Mouse (Mus musculus) bone marrow macrophage, adult 2 months (primary cell): ENCODE measurements around the gene Mmp13. TPM values are rescaled to one million over a fixed set of nuclear protein-coding genes. Genes with fewer than 3 reads are reported as not detected.

Experiments
- H3K27ac ChIP-seq: 2 replicates; pipeline ENCODE4 v1.5.1; 2012; ENCODE audit warnings: low read depth, low read length; ENCODE audit not compliant: insufficient read depth
- H3K4me1 ChIP-seq: 2 replicates; pipeline ENCODE4 v1.6.1; 2012; ENCODE audit warnings: low read length; ENCODE audit not compliant: control insufficient read depth, insufficient read depth
- H3K4me3 ChIP-seq: 2 replicates; pipeline ENCODE4 v1.5.1; 2012; ENCODE audit warnings: mild to moderate bottlenecking, low read length, moderate library complexity; ENCODE audit not compliant: insufficient read depth
- CTCF ChIP-seq: IDR thresholded peaks from 2 replicates; pipeline ENCODE4 v1.5.1; 2012; ENCODE audit warnings: low read depth, mild to moderate bottlenecking, low read length, moderate library complexity
- POLR2A ChIP-seq: IDR thresholded peaks from 2 replicates; pipeline ENCODE4 v1.6.1; 2012; ENCODE audit warnings: mild to moderate bottlenecking, low read depth, low read length, borderline replicate concordance
- polyA plus RNA-seq: library from polyadenylated mRNA; stranded (reverse); fragments of >200 nt; gene quantifications from 2 replicates; pipeline ENCODE4 v1.2.4, GENCODE M21; 2012; ENCODE audit not compliant: missing spikeins, insufficient read depth, insufficient read length

Mmp13 gene
- polyA plus RNA-seq, 1 experiment, result 8.6 TPM

GRCm38 (mm10) chr9:7292132-7292531 lies 19.8 kb downstream of the Mmp13 start:
- TF ChIP-seq CTCF (no peak), POLR2A (no peak)
- H3K4me1 ChIP-seq, result no peaks in the 10 kb centered on the region
- no peak overlapping the region for H3K27ac ChIP-seq
- H3K4me3 ChIP-seq, result no peak overlapping the region

GRCm38 (mm10) chr9:7331847-7332246 lies 59.5 kb downstream of the Mmp13 start:
- no peak overlapping the region for H3K4me3 ChIP-seq
- peaks cover 37% of the 10 kb centered on the region for H3K4me1 ChIP-seq
- no peak for TF ChIP-seq POLR2A
- TF ChIP-seq CTCF, result no peak
- peak overlapping the region; percentile 31; the same call in 1 of the 2 replicates for H3K27ac ChIP-seq

Other genes with a start within 250 kb of the Mmp13 start
- 1.0 and 1.7 TPM in 2 replicates for gene Dync2h1, start 88.1 kb upstream of the Mmp13 start, polyA plus RNA-seq
- 73.3 and 95.8 TPM in 2 replicates for gene Dcun1d5, start 88.0 kb upstream of the Mmp13 start, polyA plus RNA-seq
- 77.1 and 84.2 TPM in 2 replicates for gene Mmp12, start 71.9 kb downstream of the Mmp13 start, polyA plus RNA-seq
- gene Mmp1b, start 115.5 kb downstream of the Mmp13 start, polyA plus RNA-seq, result not detected in 2 replicates
- 0.44 TPM in 1 of 2 replicates, not detected in the other for gene Mmp3, start 173.3 kb downstream of the Mmp13 start, polyA plus RNA-seq
- gene Mmp10, start 229.8 kb downstream of the Mmp13 start, polyA plus RNA-seq, result not detected in 2 replicates